Mouse (Mus musculus): Measurements from ENCODE around the gene Dvl2. TPM values are rescaled to one million over a fixed set of nuclear protein-coding genes. Genes with fewer than 3 reads are reported as not detected.
"Not testable (repeated sequence)": the region's sequence is repeated elsewhere in the genome, so short reads cannot be mapped to it uniquely, and the experiment has no call there.

The Dvl2 gene
- polyA plus RNA-seq, 1 experiment from 2014 or later: 20.6 TPM

GRCm38 (mm10) chr11:70005521-70005920 is 5.1 kb downstream of the Dvl2 start:
- peak; percentile 49 for DNase-seq (ENCODE audit: low spot score)

- DNase-seq (ENCODE audit: low spot score): no peak
Observed at GRCm38 (mm10) chr11:70010033-70010432, 9.6 kb downstream of the Dvl2 start.

- DNase-seq (ENCODE audit: low spot score): no peak
Observed at GRCm38 (mm10) chr11:70010548-70010947, 10.2 kb downstream of the Dvl2 start.

- DNase-seq (ENCODE audit: low spot score): no peak
Observed at GRCm38 (mm10) chr11:70010961-70011360, 10.6 kb downstream of the Dvl2 start.

- DNase-seq (ENCODE audit: low spot score): no peak
Observed at GRCm38 (mm10) chr11:70012931-70013330, 12.5 kb downstream of the Dvl2 start.

GRCm38 (mm10) chr11:70013408-70013807 is 13.0 kb downstream of the Dvl2 start:
- DNase-seq (ENCODE audit: low spot score): no peak

- DNase-seq (ENCODE audit: low spot score): no peak
Observed at GRCm38 (mm10) chr11:70014051-70014450, 13.7 kb downstream of the Dvl2 start.

GRCm38 (mm10) chr11:70014880-70015558 is 14.6 kb downstream of the Dvl2 start, which contains the start of gene Acadvl:
Gene Acadvl (minus strand): TSS chr11:70015411.
- peak; percentile 79 for DNase-seq (ENCODE audit: low spot score)

- DNase-seq (ENCODE audit: low spot score): no peak
Observed at GRCm38 (mm10) chr11:70015677-70016076, 15.3 kb downstream of the Dvl2 start.

GRCm38 (mm10) chr11:70016177-70016576 is 15.8 kb downstream of the Dvl2 start:
- not testable (repeated sequence) for DNase-seq (ENCODE audit: low spot score)

GRCm38 (mm10) chr11:70016669-70017068 is 16.3 kb downstream of the Dvl2 start, which contains the start of gene Dlg4:
Gene Dlg4 (plus strand): TSS chr11:70016942.
- DNase-seq (ENCODE audit: low spot score): no peak

GRCm38 (mm10) chr11:70017199-70017767 is 16.9 kb downstream of the Dvl2 start:
- no peak for DNase-seq (ENCODE audit: low spot score)

- DNase-seq (ENCODE audit: low spot score): peak; percentile 62
Observed at GRCm38 (mm10) chr11:70018131-70018990, 18.0 kb downstream of the Dvl2 start.

- DNase-seq (ENCODE audit: low spot score): no peak
Observed at GRCm38 (mm10) chr11:70019495-70020021, 19.2 kb downstream of the Dvl2 start.

GRCm38 (mm10) chr11:70020022-70020631 is 19.7 kb downstream of the Dvl2 start:
- DNase-seq (ENCODE audit: low spot score): peak; percentile 67

GRCm38 (mm10) chr11:70020731-70021263 is 20.4 kb downstream of the Dvl2 start:
- peak; percentile 83 for DNase-seq (ENCODE audit: low spot score)

- peak; percentile 95 for DNase-seq (ENCODE audit: low spot score)
Observed at GRCm38 (mm10) chr11:70021264-70022132, 21.1 kb downstream of the Dvl2 start.

GRCm38 (mm10) chr11:70023481-70024150 is 23.2 kb downstream of the Dvl2 start:
- DNase-seq (ENCODE audit: low spot score): no peak

- no peak for DNase-seq (ENCODE audit: low spot score)
Observed at GRCm38 (mm10) chr11:70024151-70024514, 23.7 kb downstream of the Dvl2 start.

GRCm38 (mm10) chr11:70026689-70027088 is 26.3 kb downstream of the Dvl2 start:
- no peak for DNase-seq (ENCODE audit: low spot score)

All from thymus, postnatal 0 days (tissue).